Mouse (Mus musculus) frontal cortex, postnatal 14 days (tissue): Measurements from ENCODE around the gene Shc3.

Experiments
- DNase-seq, 2 experiments: peaks; one replicate each; pipeline ENCODE4 v3.0.0; 2022; ENCODE audit warnings: low spot score in 2 of 2

The Shc3 gene

GRCm38 (mm10) chr13:51568501-51568901 is 718 bp downstream of the Shc3 start:
- peak in 1 of 2 experiments; percentile 35 for DNase-seq

- DNase-seq: no peak
Observed at GRCm38 (mm10) chr13:51567411-51567851, 1.8 kb downstream of the Shc3 start.

- no peak for DNase-seq
Observed at GRCm38 (mm10) chr13:51567078-51567395, 2.2 kb downstream of the Shc3 start.

GRCm38 (mm10) chr13:51566371-51567077 is 2.7 kb downstream of the Shc3 start:
- DNase-seq: no peak

- DNase-seq: no peak
Observed at GRCm38 (mm10) chr13:51564741-51565140, 4.5 kb downstream of the Shc3 start.

GRCm38 (mm10) chr13:51553343-51553742 is 15.9 kb downstream of the Shc3 start:
- no peak for DNase-seq

GRCm38 (mm10) chr13:51552233-51552632 is 17.0 kb downstream of the Shc3 start:
- no peak for DNase-seq

GRCm38 (mm10) chr13:51551824-51552223 is 17.4 kb downstream of the Shc3 start:
- DNase-seq: no peak

GRCm38 (mm10) chr13:51539816-51540215 is 29.4 kb downstream of the Shc3 start:
- DNase-seq: no peak

GRCm38 (mm10) chr13:51535326-51535725 is 33.9 kb downstream of the Shc3 start:
- DNase-seq: no peak

- DNase-seq: peak in 1 of 2 experiments; percentile 22
Observed at GRCm38 (mm10) chr13:51526480-51526879, 42.7 kb downstream of the Shc3 start.

- DNase-seq: no peak
Observed at GRCm38 (mm10) chr13:51524316-51524715, 44.9 kb downstream of the Shc3 start.

- DNase-seq: no peak
Observed at GRCm38 (mm10) chr13:51523311-51523710, 45.9 kb downstream of the Shc3 start.

GRCm38 (mm10) chr13:51518880-51519279 is 50.3 kb downstream of the Shc3 start:
- DNase-seq: no peak

- no peak for DNase-seq
Observed at GRCm38 (mm10) chr13:51517943-51518342, 51.3 kb downstream of the Shc3 start.

- DNase-seq: no peak
Observed at GRCm38 (mm10) chr13:51508836-51509235, 60.4 kb downstream of the Shc3 start.

GRCm38 (mm10) chr13:51505711-51506110 is 63.5 kb downstream of the Shc3 start:
- DNase-seq: no peak

GRCm38 (mm10) chr13:51499769-51500168 is 69.5 kb downstream of the Shc3 start:
- DNase-seq: no peak

GRCm38 (mm10) chr13:51493676-51494075 is 75.5 kb downstream of the Shc3 start:
- no peak for DNase-seq

GRCm38 (mm10) chr13:51491649-51492435 is 77.4 kb downstream of the Shc3 start:
- DNase-seq: no peak

GRCm38 (mm10) chr13:51490195-51490594 is 79.0 kb downstream of the Shc3 start:
- no peak for DNase-seq

- no peak for DNase-seq
Observed at GRCm38 (mm10) chr13:51488945-51489344, 80.3 kb downstream of the Shc3 start.

- no peak for DNase-seq
Observed at GRCm38 (mm10) chr13:51485291-51485690, 83.9 kb downstream of the Shc3 start.
